In the genomic region with DNA sequence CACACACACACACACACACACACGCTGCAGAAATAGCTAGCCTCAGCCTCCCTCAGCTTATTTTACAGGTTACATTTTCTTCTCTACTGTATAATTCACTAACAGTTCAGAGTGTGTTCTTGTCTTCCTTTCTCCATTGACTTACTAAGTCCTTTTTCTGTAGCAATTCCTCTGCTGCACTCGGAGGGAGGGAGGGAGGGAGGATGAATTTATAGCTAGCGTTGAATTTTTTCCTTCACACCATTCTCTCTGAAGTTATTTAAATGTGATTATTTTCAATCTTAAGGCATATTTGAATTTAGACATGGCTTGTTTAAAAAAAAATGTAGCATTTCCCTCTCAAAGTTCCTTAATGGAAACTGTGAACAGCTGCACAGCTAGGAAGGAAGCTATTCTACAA, we compare ENCODE assay signal across 18 mouse cellular contexts.
"Had no signal": no experiment of that assay in that cellular context is flagged by ENCODE, and none has a peak within 500 bp of the region (broad histone marks: within the 10 kb centered on the region; RNA-seq: fewer than 3 reads in every experiment).

No protein-coding gene starts in this region.

- H3K9me3 ChIP-seq: kidney, embryonic 15.5 days; midbrain, embryonic 12.5 days; midbrain, embryonic 15.5 days; neural tube, embryonic 12.5 days; neural tube, embryonic 15.5 days; stomach, embryonic 15.5 days had no signal

- H3K4me3 ChIP-seq: kidney, embryonic 15.5 days; midbrain, embryonic 12.5 days; midbrain, embryonic 15.5 days; neural tube, embryonic 12.5 days; neural tube, embryonic 15.5 days; stomach, embryonic 15.5 days had no signal

- H3K27me3 ChIP-seq: kidney, embryonic 15.5 days; midbrain, embryonic 12.5 days; midbrain, embryonic 15.5 days; neural tube, embryonic 12.5 days; neural tube, embryonic 15.5 days; stomach, embryonic 15.5 days had no signal

- ATAC-seq: liver, postnatal 0 days; lung, postnatal 0 days; midbrain, embryonic 15.5 days had no signal

- DNase-seq: kidney, adult 8-10 months; kidney, postnatal 10 days; kidney, postnatal 4 days; liver, postnatal 0 days; lung, embryonic 14.5 days; retina, postnatal 1 day; spleen, adult 18-20 months; thymus, postnatal 25 days had no signal

- H3K9ac ChIP-seq: kidney, embryonic 15.5 days; liver, embryonic 14.5 days; liver, postnatal 0 days; lung, embryonic 14.5 days; midbrain, embryonic 12.5 days; midbrain, embryonic 15.5 days; neural tube, embryonic 12.5 days; neural tube, embryonic 15.5 days; stomach, embryonic 15.5 days had no signal

- H3K4me2 ChIP-seq: kidney, embryonic 15.5 days; liver, embryonic 11.5 days; lung, embryonic 14.5 days; midbrain, embryonic 12.5 days; midbrain, embryonic 15.5 days; neural tube, embryonic 12.5 days; neural tube, embryonic 15.5 days; stomach, embryonic 15.5 days had no signal

- H3K27ac ChIP-seq: kidney, embryonic 15.5 days; liver, embryonic 14.5 days; macrophage; midbrain, embryonic 12.5 days; midbrain, embryonic 15.5 days; neural tube, embryonic 12.5 days; neural tube, embryonic 15.5 days had no signal

- H3K4me1 ChIP-seq: kidney, embryonic 15.5 days; midbrain, embryonic 12.5 days; midbrain, embryonic 15.5 days; neural tube, embryonic 12.5 days; neural tube, embryonic 15.5 days; stomach, embryonic 15.5 days had no signal

- H3K36me3 ChIP-seq: midbrain, embryonic 15.5 days; stomach, embryonic 15.5 days had no signal
